Comparison of ENCODE assay signal across 14 mouse cellular contexts in the genomic region with DNA sequence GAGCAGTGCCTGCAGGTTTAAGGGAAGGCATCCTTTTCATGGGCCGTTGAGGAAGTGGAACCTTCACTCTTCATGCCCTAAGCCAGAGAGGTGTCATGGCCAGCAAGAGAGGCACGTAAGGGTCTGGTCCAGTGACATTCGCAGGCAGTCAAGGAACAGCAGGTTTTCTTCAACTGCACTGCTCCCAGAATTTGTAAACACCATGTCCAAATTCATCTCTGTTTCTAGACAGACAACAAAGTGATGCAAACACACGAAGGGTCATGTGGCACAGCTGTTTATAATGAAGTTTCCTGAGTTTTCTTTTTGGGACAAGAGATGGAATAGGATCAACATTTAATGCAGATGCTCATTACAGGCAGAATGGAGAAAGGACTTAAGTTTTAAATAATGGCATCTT.
DNase-seq lines count a peak whose midpoint lies in the region; ATAC-seq and TF ChIP-seq lines count a peak whose summit lies in the region.
"Had no signal": no experiment of that assay in that cellular context is flagged by ENCODE, and none has a peak within 500 bp of the region (broad histone marks: within the 10 kb centered on the region; RNA-seq: fewer than 3 reads in every experiment).

No protein-coding gene starts in this region.

- no peak overlapping the region for H3K9ac ChIP-seq in lung, embryonic 14.5 days
- no peak overlapping the region for H3K9ac ChIP-seq in stomach, embryonic 16.5 days (ENCODE audit: low read length)
- H3K9ac ChIP-seq in forebrain, embryonic 11.5 days (ENCODE audit: low read length) = no peak overlapping the region

- no peak for TF ChIP-seq CTCF in lung, embryonic 14.5 days (IDR thresholded peaks at IDR 0.05; ENCODE audit: low read depth)

- H3K4me2 ChIP-seq in lung, embryonic 14.5 days = peak overlapping the region; percentile 13; the same call in 1 of the 2 replicates
- H3K4me2 ChIP-seq in stomach, embryonic 16.5 days (ENCODE audit: low read depth, low read length) = no peak overlapping the region
- H3K4me2 ChIP-seq in forebrain, embryonic 11.5 days (ENCODE audit: low read depth, low read length, severe bottlenecking) = no peak overlapping the region

- peak; percentile 40 for DNase-seq in kidney, postnatal 10 days
- no peak for DNase-seq in kidney, adult 11 months
- peak; percentile 94 for DNase-seq in lung, embryonic 14.5 days
- peak; percentile 62 for DNase-seq in lung, postnatal 14 days
- DNase-seq in frontal cortex, postnatal 14 days (ENCODE audit: low spot score in 2 of 2) = no peak
- DNase-seq in forebrain, embryonic 11.5 days (ENCODE audit: low spot score) = no peak
- DNase-seq: cerebellum, adult 8-10 months; right cerebral cortex, postnatal 25 days; thymus, adult 18-20 months; thymus, postnatal 4 days had no signal

- no peak overlapping the region for H3K4me3 ChIP-seq in lung, embryonic 14.5 days (ENCODE audit: low read depth, low read length)
- H3K4me3 ChIP-seq in stomach, embryonic 16.5 days (replicated peaks; ENCODE audit: low read length) = no peak overlapping the region
- H3K4me3 ChIP-seq in forebrain, embryonic 11.5 days (ENCODE audit: low read depth, low read length) = no peak overlapping the region
- H3K4me3 ChIP-seq: forebrain, embryonic 10.5 days; hindbrain, embryonic 10.5 days; midbrain, embryonic 10.5 days had no signal

- no peaks in the 10 kb centered on the region for H3K36me3 ChIP-seq in lung, embryonic 14.5 days (ENCODE audit: insufficient read depth)
- H3K36me3 ChIP-seq in stomach, embryonic 16.5 days (ENCODE audit: control insufficient read depth, insufficient read depth, low read length) = no peaks in the 10 kb centered on the region
- H3K36me3 ChIP-seq in forebrain, embryonic 11.5 days (ENCODE audit: control insufficient read depth, insufficient read depth, low read length) = no peaks in the 10 kb centered on the region
- H3K36me3 ChIP-seq: forebrain, embryonic 10.5 days; hindbrain, embryonic 10.5 days; midbrain, embryonic 10.5 days had no signal

- H3K27ac ChIP-seq in lung, embryonic 14.5 days (ENCODE audit: low read depth) = peak overlapping the region; percentile 89
- H3K27ac ChIP-seq in stomach, embryonic 16.5 days (ENCODE audit: low read length) = peak overlapping the region; percentile 73
- no peak overlapping the region for H3K27ac ChIP-seq in forebrain, embryonic 11.5 days (ENCODE audit: low read depth, low read length)
- H3K27ac ChIP-seq: forebrain, embryonic 10.5 days; hindbrain, embryonic 10.5 days; midbrain, embryonic 10.5 days had no signal

- H3K27me3 ChIP-seq in lung, embryonic 14.5 days (ENCODE audit: insufficient read depth, low read length) = no peaks in the 10 kb centered on the region
- H3K27me3 ChIP-seq in stomach, embryonic 16.5 days (ENCODE audit: control insufficient read depth, insufficient read depth, low read length) = no peaks in the 10 kb centered on the region
- no peaks in the 10 kb centered on the region for H3K27me3 ChIP-seq in forebrain, embryonic 11.5 days (ENCODE audit: control insufficient read depth, insufficient read depth, low read length)

- peak; percentile 80 for ATAC-seq in lung, embryonic 14.5 days (ENCODE audit: insufficient read depth)
- ATAC-seq in stomach, embryonic 16.5 days (ENCODE audit: insufficient read depth, low FRiP score) = peak; percentile 48; the same call in 1 of the 2 replicates
- no peak for ATAC-seq in forebrain, embryonic 11.5 days (replicated peaks; ENCODE audit: low FRiP score)

- peaks cover 28% of the 10 kb centered on the region for H3K4me1 ChIP-seq in lung, embryonic 14.5 days (ENCODE audit: insufficient read depth)
- H3K4me1 ChIP-seq in stomach, embryonic 16.5 days (ENCODE audit: control insufficient read depth, insufficient read depth, low read length) = peaks cover 19% of the 10 kb centered on the region
- no peaks in the 10 kb centered on the region for H3K4me1 ChIP-seq in forebrain, embryonic 11.5 days (replicated peaks; ENCODE audit: control insufficient read depth, insufficient read depth, low read length)
- H3K4me1 ChIP-seq: forebrain, embryonic 10.5 days; hindbrain, embryonic 10.5 days; midbrain, embryonic 10.5 days had no signal

- no peaks in the 10 kb centered on the region for H3K9me3 ChIP-seq in lung, embryonic 14.5 days (ENCODE audit: low read depth, low read length)
- no peaks in the 10 kb centered on the region for H3K9me3 ChIP-seq in stomach, embryonic 16.5 days (replicated peaks; ENCODE audit: control insufficient read depth, low read length)
- H3K9me3 ChIP-seq in forebrain, embryonic 11.5 days (ENCODE audit: control insufficient read depth, low read length) = no peaks in the 10 kb centered on the region
- H3K9me3 ChIP-seq: forebrain, embryonic 10.5 days; hindbrain, embryonic 10.5 days; midbrain, embryonic 10.5 days had no signal

- WGBS in lung, embryonic 14.5 days = 19% methylated on average over 4 of the region's 4 CpGs
- 37% methylated on average over 4 of the region's 4 CpGs for WGBS in stomach, embryonic 16.5 days
- 74% methylated on average over 4 of the region's 4 CpGs for WGBS in forebrain, embryonic 11.5 days

Comparison
In these comparisons a context has a peak if more than half of its experiments do, and no peak if none do; other contexts are left out.
1. DNase-seq: peak in kidney, postnatal 10 days (single experiment), lung, embryonic 14.5 days (single experiment) and lung, postnatal 14 days (single experiment); none in kidney, adult 11 months (single experiment), frontal cortex, postnatal 14 days (0 of 2) and forebrain, embryonic 11.5 days (single experiment).